Mouse (Mus musculus): Measurements from ENCODE around the gene Mok. TPM values are rescaled to one million over a fixed set of nuclear protein-coding genes. Genes with fewer than 3 reads are reported as not detected.

Gene Mok
- total RNA-seq, 2 experiments from 2014 or later, result 1.2 to 1.6 TPM

- no peak for DNase-seq
Measured at GRCm38 (mm10) chr12:110813132-110813531, 27.6 kb downstream of the Mok start.

GRCm38 (mm10) chr12:110808848-110809247, 31.9 kb downstream of the Mok start:
- no peak for DNase-seq

GRCm38 (mm10) chr12:110808430-110808829, 32.3 kb downstream of the Mok start:
- DNase-seq, result no peak

GRCm38 (mm10) chr12:110806301-110806970, 34.3 kb downstream of the Mok start:
- peak; percentile 63 to 67 for DNase-seq

GRCm38 (mm10) chr12:110804261-110804660, 36.5 kb downstream of the Mok start:
- DNase-seq, result peak; percentile 71 to 72

GRCm38 (mm10) chr12:110802674-110803297, 38.0 kb downstream of the Mok start:
- no peak for DNase-seq

GRCm38 (mm10) chr12:110801876-110802464, 38.8 kb downstream of the Mok start:
- no peak for DNase-seq

- no peak for DNase-seq
Measured at GRCm38 (mm10) chr12:110799226-110799625, 41.5 kb downstream of the Mok start.

- peak; percentile 87 to 88 for DNase-seq
Measured at GRCm38 (mm10) chr12:110797842-110798431, 42.8 kb downstream of the Mok start.

- DNase-seq, result no peak
Measured at GRCm38 (mm10) chr12:110797202-110797601, 43.5 kb downstream of the Mok start.

GRCm38 (mm10) chr12:110796748-110797147, 44.0 kb downstream of the Mok start:
- DNase-seq, result no peak

GRCm38 (mm10) chr12:110795035-110795434, 45.7 kb downstream of the Mok start:
- peak; percentile 27 to 28 for DNase-seq

- DNase-seq, result no peak
Measured at GRCm38 (mm10) chr12:110791026-110791425, 49.7 kb downstream of the Mok start.

GRCm38 (mm10) chr12:110790580-110790979, 50.2 kb downstream of the Mok start:
- DNase-seq, result no peak

GRCm38 (mm10) chr12:110786243-110786642, 54.5 kb downstream of the Mok start:
- no peak for DNase-seq

GRCm38 (mm10) chr12:110784211-110784610, 56.5 kb downstream of the Mok start:
- no peak for DNase-seq

- DNase-seq, result no peak
Measured at GRCm38 (mm10) chr12:110782278-110782677, 58.5 kb downstream of the Mok start.

GRCm38 (mm10) chr12:110781181-110781580, 59.6 kb downstream of the Mok start:
- DNase-seq, result no peak

- DNase-seq, result no peak
Measured at GRCm38 (mm10) chr12:110779296-110779695, 61.4 kb downstream of the Mok start.

GRCm38 (mm10) chr12:110777853-110778252, 62.9 kb downstream of the Mok start:
- no peak for DNase-seq

- DNase-seq, result no peak
Measured at GRCm38 (mm10) chr12:110775628-110776426, 64.9 kb downstream of the Mok start.

GRCm38 (mm10) chr12:110771961-110772360, 68.8 kb downstream of the Mok start:
- no peak for DNase-seq

Measured in adrenal gland, postnatal 36 days (tissue).